Mouse (Mus musculus) small intestine, adult 2 months (tissue): ENCODE data around the gene Smcp.

Experiments used
- CTCF ChIP-seq: fragments of 200-500 bp; IDR thresholded peaks from 2 replicates; pipeline ENCODE4 v1.5.1; 2012; ENCODE audit warnings: low read depth, mild to moderate bottlenecking, control low read depth, inconsistent platforms, low read length, moderate library complexity, mixed read lengths; ENCODE audit not compliant: insufficient replicate concordance, insufficient read length; ENCODE audit errors: extremely low read depth
- POLR2A ChIP-seq: fragments of 200-500 bp; IDR thresholded peaks from 2 replicates; pipeline ENCODE4 v1.6.1; 2012; ENCODE audit warnings: low read depth, mild to moderate bottlenecking, control low read depth, inconsistent platforms, low read length, moderate library complexity

- TF ChIP-seq POLR2A (no peak), CTCF (no peak)
These were observed 3.7 kb downstream of the Smcp start for GRCm38 (mm10) chr3:92585055-92585454.
